Mouse (Mus musculus) CD4-positive, CD25-positive, alpha-beta regulatory T cell, adult 4 months (primary cell): Measurements from ENCODE around the gene Cacnb1. TPM values are rescaled to one million over a fixed set of nuclear protein-coding genes. Genes with fewer than 3 reads are reported as not detected.
A peak's percentile ranks its signal among the peaks of the same experiment; 100 is the strongest.

Experiments
- ATAC-seq: one replicate; pipeline ENCODE4 v1.8.0; 2017
- polyA plus RNA-seq, 2 experiments: library from polyadenylated mRNA; unstranded; fragments of 100-300 nt; shearing (Covaris generic); gene quantifications; one replicate each; pipeline ENCODE4 v1.2.1; 2017

Cacnb1 gene
- polyA plus RNA-seq, 2 experiments from 2014 or later = 1.8 to 2.4 TPM

GRCm38 (mm10) chr11:98037871-98038270 is 15.0 kb upstream of the Cacnb1 start:
- ATAC-seq = no peak

- ATAC-seq = no peak
Measured at GRCm38 (mm10) chr11:98035977-98036377, 13.1 kb upstream of the Cacnb1 start.

- no peak for ATAC-seq
Measured at GRCm38 (mm10) chr11:98034840-98035239, 12.0 kb upstream of the Cacnb1 start.

GRCm38 (mm10) chr11:98034061-98034460 is 11.2 kb upstream of the Cacnb1 start:
- no peak for ATAC-seq

- peak; percentile 48 for ATAC-seq
Measured at GRCm38 (mm10) chr11:98031443-98031770, 8.6 kb upstream of the Cacnb1 start.

GRCm38 (mm10) chr11:98030701-98031442 is 8.0 kb upstream of the Cacnb1 start:
- ATAC-seq = no peak

GRCm38 (mm10) chr11:98027785-98028184 is 5.0 kb upstream of the Cacnb1 start:
- ATAC-seq = no peak

- peak; percentile 16 for ATAC-seq
Measured at GRCm38 (mm10) chr11:98027297-98027688, 4.5 kb upstream of the Cacnb1 start.

- ATAC-seq = peak; percentile 76
Measured at GRCm38 (mm10) chr11:98026570-98027296, 3.9 kb upstream of the Cacnb1 start, which contains the start of gene Rpl19. Rpl19 (plus strand) TSS chr11:98026710.

- peak; percentile 24 for ATAC-seq
Measured at GRCm38 (mm10) chr11:98026248-98026569, 3.4 kb upstream of the Cacnb1 start.

- no peak for ATAC-seq
Measured at GRCm38 (mm10) chr11:98024516-98024915, 1.7 kb upstream of the Cacnb1 start.

GRCm38 (mm10) chr11:98022253-98022554 is 630 bp downstream of the Cacnb1 start:
- ATAC-seq = no peak

- ATAC-seq = no peak
Measured at GRCm38 (mm10) chr11:98021565-98022252, 1.1 kb downstream of the Cacnb1 start.

- no peak for ATAC-seq
Measured at GRCm38 (mm10) chr11:98021118-98021517, 1.7 kb downstream of the Cacnb1 start.

GRCm38 (mm10) chr11:98020710-98021109 is 2.1 kb downstream of the Cacnb1 start:
- no peak for ATAC-seq

- ATAC-seq = peak; percentile 72
Measured at GRCm38 (mm10) chr11:98019883-98020610, 2.8 kb downstream of the Cacnb1 start.

GRCm38 (mm10) chr11:98018858-98019641 is 3.8 kb downstream of the Cacnb1 start:
- peak; percentile 53 for ATAC-seq

- no peak for ATAC-seq
Measured at GRCm38 (mm10) chr11:98018222-98018621, 4.6 kb downstream of the Cacnb1 start.

GRCm38 (mm10) chr11:98016824-98017223 is 6.0 kb downstream of the Cacnb1 start:
- no peak for ATAC-seq

- no peak for ATAC-seq
Measured at GRCm38 (mm10) chr11:98016177-98016576, 6.7 kb downstream of the Cacnb1 start.

GRCm38 (mm10) chr11:98012831-98013230 is 10.0 kb downstream of the Cacnb1 start:
- no peak for ATAC-seq

GRCm38 (mm10) chr11:98011716-98012115 is 11.1 kb downstream of the Cacnb1 start:
- ATAC-seq = no peak
